Mouse (Mus musculus) limb, embryonic 15.5 days (tissue): ENCODE data around the gene Arid1b. TPM values are rescaled to one million over a fixed set of nuclear protein-coding genes. Genes with fewer than 3 reads are reported as not detected.

ENCODE experiments used
- ATAC-seq: fragments of 200-750 bp; cut with Nextera tagmentation; 2 replicates; pipeline ENCODE4 v1.8.0; 2017; ENCODE audit warnings: low read depth, moderate TSS enrichment; ENCODE audit not compliant: insufficient number of reproducible peaks, low FRiP score, low TSS enrichment
- H3K27ac ChIP-seq: fragments of 300-500 bp; sonication (generic); 2 replicates; pipeline ENCODE4 v1.5.1; 2015; ENCODE audit warnings: moderate library complexity, mild to moderate bottlenecking, inconsistent platforms
- H3K27me3 ChIP-seq: fragments of 300-500 bp; sonication (generic); 2 replicates; pipeline ENCODE4 v1.6.1; 2015; ENCODE audit warnings: inconsistent platforms
- H3K36me3 ChIP-seq: fragments of 300-500 bp; sonication (generic); 2 replicates; pipeline ENCODE4 v1.6.1; 2015; ENCODE audit warnings: inconsistent platforms
- H3K4me1 ChIP-seq: fragments of 300-500 bp; sonication (generic); 2 replicates; pipeline ENCODE4 v1.6.1; 2015; ENCODE audit warnings: inconsistent platforms
- H3K4me2 ChIP-seq: fragments of 300-500 bp; sonication (generic); 2 replicates; pipeline ENCODE4 v1.6.1; 2015; ENCODE audit warnings: mild to moderate bottlenecking, inconsistent platforms
- H3K4me3 ChIP-seq: fragments of 300-500 bp; sonication (generic); 2 replicates; pipeline ENCODE4 v1.5.1; 2015; ENCODE audit warnings: mild to moderate bottlenecking, inconsistent platforms
- H3K9ac ChIP-seq: fragments of 300-500 bp; sonication (generic); 2 replicates; pipeline ENCODE4 v1.6.1; 2015; ENCODE audit warnings: inconsistent platforms
- H3K9me3 ChIP-seq: fragments of 300-500 bp; sonication (generic); 2 replicates; pipeline ENCODE4 v1.6.1; 2016; ENCODE audit warnings: inconsistent platforms
- WGBS: fragments of 180-500 bp; shearing (Covaris S2); methylation state at CpG from one replicate; pipeline ENCODE4 v1.1.7; 2015; 5-methylcytosine and 5-hydroxymethylcytosine counted together
- polyA plus RNA-seq: library from polyadenylated mRNA; unstranded; fragments of >200 nt; fragmentation: Nextera tagmentation; extraction: Ambion mirVana; gene quantifications from 2 replicates; pipeline ENCODE4 v1.2.1, GENCODE M21; 2015

Arid1b gene
- polyA plus RNA-seq, 1 experiment from 2014 or later: 11.4 TPM

DNA sequence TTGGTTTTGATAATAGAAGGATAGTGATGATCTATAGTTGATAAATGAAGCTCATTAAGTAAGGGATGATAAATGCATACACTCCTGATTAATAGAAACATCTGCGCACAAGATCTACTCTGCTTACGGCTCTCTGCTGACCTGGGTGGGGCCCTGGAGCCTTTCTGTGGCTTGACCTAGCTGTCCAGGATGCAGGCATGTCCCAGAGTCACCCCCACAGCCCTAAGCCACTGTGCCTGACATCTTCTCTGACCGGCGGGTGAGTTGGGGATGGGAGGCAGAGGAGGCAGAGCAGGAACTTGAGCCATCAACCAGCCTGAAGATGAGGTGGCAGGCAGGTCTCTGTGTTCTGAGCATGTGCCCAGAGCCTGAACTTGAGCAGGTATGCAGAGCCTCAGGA, 136.0 kb downstream of the Arid1b start:
- no peak for ATAC-seq
- H3K9ac ChIP-seq: no peak overlapping the region
- H3K9me3 ChIP-seq: no peaks in the 10 kb centered on the region
- H3K27me3 ChIP-seq: no peaks in the 10 kb centered on the region
- no peak overlapping the region for H3K4me2 ChIP-seq
- H3K4me3 ChIP-seq: no peak overlapping the region
- H3K4me1 ChIP-seq: peaks cover 31% of the 10 kb centered on the region
- WGBS: 84% methylated on average over 4 of the region's 4 CpGs
- H3K27ac ChIP-seq: no peak overlapping the region
- no peaks in the 10 kb centered on the region for H3K36me3 ChIP-seq

DNA sequence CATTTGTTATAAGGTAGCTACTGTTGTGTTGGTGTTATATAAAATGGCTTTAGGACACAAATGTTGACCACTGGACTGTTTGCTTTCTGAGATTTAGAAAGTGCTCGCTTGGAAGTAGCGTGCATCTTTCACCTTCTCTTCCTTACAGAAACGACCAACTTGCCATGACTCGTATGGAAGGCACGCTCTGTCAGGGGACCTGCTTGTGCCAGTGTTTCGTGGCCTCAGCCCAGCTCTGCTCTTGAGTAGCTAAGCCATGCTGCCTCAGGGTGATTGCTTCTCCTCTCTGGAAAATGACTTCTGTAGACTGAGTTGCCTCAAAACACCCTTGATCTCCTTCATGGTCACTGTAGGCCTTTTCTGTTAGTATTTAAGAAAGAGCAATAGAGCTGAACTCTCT, 137.6 kb downstream of the Arid1b start:
- no peaks in the 10 kb centered on the region for H3K9me3 ChIP-seq
- no peak overlapping the region for H3K9ac ChIP-seq
- H3K27me3 ChIP-seq: no peaks in the 10 kb centered on the region
- no peak overlapping the region for H3K27ac ChIP-seq
- peaks cover 20% of the 10 kb centered on the region for H3K4me1 ChIP-seq
- H3K36me3 ChIP-seq: no peaks in the 10 kb centered on the region
- whole genome bisulfite sequencing: 81% methylated on average over 6 of the region's 6 CpGs
- no peak for ATAC-seq
- no peak overlapping the region for H3K4me2 ChIP-seq
- no peak overlapping the region for H3K4me3 ChIP-seq

DNA sequence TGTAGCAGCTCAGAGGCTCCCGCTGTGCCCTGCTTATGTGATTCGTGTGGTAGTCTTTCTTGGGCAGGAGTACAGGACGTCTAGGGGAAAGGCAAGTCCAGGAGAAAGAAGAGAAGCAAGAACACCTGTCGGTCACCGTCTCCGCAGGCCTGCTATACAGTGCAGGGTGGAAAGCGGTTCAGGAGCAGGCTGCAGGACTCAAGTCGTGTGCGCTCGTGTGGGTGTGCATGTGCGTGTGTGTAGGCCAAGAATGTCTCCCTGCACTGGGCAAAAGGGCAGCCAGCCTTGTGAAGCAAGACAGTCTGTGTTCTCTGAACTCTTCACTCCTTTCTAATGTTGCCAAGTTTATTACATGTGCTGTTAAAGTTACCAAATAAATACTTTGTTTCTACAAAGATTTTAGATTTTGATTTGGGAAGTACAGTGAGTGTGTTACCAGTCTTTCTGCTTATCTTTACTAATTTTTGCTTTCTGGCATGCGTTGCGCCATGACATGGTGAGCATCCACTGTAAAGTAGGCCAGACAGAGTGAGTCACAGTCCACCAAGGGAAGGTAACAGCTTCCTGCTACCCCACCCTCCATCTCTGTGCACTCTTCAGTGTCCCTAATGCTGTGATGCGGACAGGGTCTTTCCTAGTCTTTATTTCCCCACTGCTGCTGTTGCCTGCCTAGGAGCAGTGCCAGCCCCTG, 138.3 kb downstream of the Arid1b start:
- H3K27me3 ChIP-seq: no peaks in the 10 kb centered on the region
- H3K4me3 ChIP-seq: no peak overlapping the region
- peaks cover 20% of the 10 kb centered on the region for H3K4me1 ChIP-seq
- H3K4me2 ChIP-seq: no peak overlapping the region
- H3K9ac ChIP-seq: no peak overlapping the region
- 79% methylated on average over 14 of the region's 14 CpGs for WGBS
- no peaks in the 10 kb centered on the region for H3K36me3 ChIP-seq
- ATAC-seq: no peak
- H3K27ac ChIP-seq: 0 out of 2 replicates have a peak overlapping the region, but pooled peaks have one; percentile 22
- no peaks in the 10 kb centered on the region for H3K9me3 ChIP-seq

DNA sequence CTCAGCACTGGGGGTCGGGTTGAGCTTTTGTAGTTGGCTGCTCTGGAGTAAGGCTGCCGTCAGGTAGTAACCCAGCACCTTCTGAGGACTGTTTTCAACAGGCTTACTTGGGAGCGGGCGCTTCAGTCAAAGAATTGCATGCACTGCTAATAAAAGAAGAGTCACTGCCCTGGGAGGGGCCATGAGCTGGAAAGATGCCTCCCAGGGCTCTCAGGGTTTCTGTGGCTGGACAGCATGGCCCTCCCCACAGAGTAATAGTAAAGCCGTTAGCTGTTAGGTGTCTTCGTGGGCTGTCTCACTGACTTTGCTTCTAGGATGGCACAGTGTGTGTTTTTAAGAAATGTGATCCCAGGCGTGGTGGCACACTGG, 138.8 kb downstream of the Arid1b start:
- WGBS: 78% methylated on average over 7 of the region's 7 CpGs
- Histone ChIP-seq H3K27me3 (no peaks in the 10 kb centered on the region), H3K4me3 (no peak overlapping the region), H3K4me1 (peaks cover 24% of the 10 kb centered on the region), H3K9me3 (no peaks in the 10 kb centered on the region), H3K27ac (no peak overlapping the region), H3K36me3 (no peaks in the 10 kb centered on the region), H3K4me2 (no peak overlapping the region), H3K9ac (no peak overlapping the region)
- ATAC-seq: no peak

DNA sequence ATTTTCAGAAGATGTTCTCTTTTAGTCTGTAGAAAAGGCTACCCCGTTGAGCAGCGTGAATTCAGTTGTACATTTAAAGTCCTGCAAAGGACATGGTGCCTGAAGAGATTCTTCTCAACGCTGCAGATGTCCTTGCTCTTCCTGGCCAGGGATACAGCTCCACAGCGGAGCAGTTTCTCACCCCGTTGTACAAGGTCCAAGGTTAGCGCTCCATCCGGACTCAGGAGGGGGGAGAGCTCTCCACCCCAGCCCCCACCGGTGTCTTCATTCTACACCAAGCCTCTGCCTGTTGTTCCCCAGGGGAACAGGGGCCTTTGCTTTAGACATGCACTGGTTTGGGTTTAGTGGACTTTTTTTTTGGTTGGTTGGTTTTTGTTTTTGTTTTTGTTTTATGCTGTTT, 139.7 kb downstream of the Arid1b start:
- 56% methylated on average over 8 of the region's 8 CpGs for WGBS
- no peak overlapping the region for H3K4me3 ChIP-seq
- H3K4me2 ChIP-seq: no peak overlapping the region
- H3K27me3 ChIP-seq: no peaks in the 10 kb centered on the region
- no peak overlapping the region for H3K9ac ChIP-seq
- no peaks in the 10 kb centered on the region for H3K36me3 ChIP-seq
- peaks cover 27% of the 10 kb centered on the region for H3K4me1 ChIP-seq
- H3K9me3 ChIP-seq: no peaks in the 10 kb centered on the region
- no peak for ATAC-seq
- H3K27ac ChIP-seq: no peak overlapping the region

DNA sequence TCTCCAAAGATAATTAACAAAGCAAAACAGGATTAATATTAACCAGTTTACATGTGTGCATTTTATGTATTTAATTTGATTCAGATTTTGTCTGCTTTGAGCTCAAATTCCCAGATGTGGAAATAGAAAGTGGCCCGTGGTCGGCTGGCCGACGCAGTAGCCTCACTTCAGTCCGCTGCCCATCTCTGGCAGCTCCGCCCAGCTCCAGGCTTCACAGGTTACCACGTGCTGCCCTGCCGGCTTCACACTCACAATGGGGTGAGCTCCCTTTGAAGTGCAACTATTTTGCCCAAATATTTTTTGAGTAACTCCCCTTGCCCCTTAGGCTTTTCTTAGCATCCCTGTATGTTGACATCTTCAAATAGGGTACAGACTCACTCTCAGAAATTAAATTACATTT, 140.1 kb downstream of the Arid1b start:
- Histone ChIP-seq H3K9ac (no peak overlapping the region), H3K27ac (no peak overlapping the region), H3K4me3 (no peak overlapping the region), H3K4me2 (no peak overlapping the region), H3K4me1 (peaks cover 31% of the 10 kb centered on the region), H3K9me3 (no peaks in the 10 kb centered on the region), H3K27me3 (no peaks in the 10 kb centered on the region), H3K36me3 (no peaks in the 10 kb centered on the region)
- 32% methylated on average over 8 of the region's 8 CpGs for WGBS
- no peak for ATAC-seq

DNA sequence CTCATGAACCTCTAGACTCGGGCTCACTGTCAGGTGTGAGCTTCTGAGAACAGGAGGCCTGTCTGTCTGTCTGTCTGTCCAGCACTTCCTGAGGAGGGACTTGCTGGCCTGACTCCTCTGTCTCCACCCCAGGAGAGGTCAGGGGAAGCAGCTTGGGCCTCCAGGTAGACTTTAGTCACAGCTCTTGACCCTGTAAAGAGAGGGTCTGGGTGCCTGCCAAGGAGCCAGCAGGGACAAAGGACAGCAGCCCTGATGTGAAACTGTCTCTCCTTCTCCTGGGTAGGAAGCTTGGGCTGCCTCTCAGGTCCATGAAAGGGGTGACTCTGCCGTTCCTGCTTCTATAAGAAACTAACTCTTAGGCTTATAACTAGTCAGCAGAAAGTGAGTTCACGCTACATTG, 143.8 kb downstream of the Arid1b start:
- Histone ChIP-seq H3K9me3 (no peaks in the 10 kb centered on the region), H3K4me1 (peaks cover 24% of the 10 kb centered on the region), H3K27ac (peak overlapping the region; percentile 57), H3K9ac (no peak overlapping the region), H3K4me2 (no peak overlapping the region), H3K36me3 (no peaks in the 10 kb centered on the region), H3K4me3 (no peak overlapping the region), H3K27me3 (no peaks in the 10 kb centered on the region)
- WGBS: 52% methylated on average over 3 of the region's 3 CpGs
- ATAC-seq: no peak

DNA sequence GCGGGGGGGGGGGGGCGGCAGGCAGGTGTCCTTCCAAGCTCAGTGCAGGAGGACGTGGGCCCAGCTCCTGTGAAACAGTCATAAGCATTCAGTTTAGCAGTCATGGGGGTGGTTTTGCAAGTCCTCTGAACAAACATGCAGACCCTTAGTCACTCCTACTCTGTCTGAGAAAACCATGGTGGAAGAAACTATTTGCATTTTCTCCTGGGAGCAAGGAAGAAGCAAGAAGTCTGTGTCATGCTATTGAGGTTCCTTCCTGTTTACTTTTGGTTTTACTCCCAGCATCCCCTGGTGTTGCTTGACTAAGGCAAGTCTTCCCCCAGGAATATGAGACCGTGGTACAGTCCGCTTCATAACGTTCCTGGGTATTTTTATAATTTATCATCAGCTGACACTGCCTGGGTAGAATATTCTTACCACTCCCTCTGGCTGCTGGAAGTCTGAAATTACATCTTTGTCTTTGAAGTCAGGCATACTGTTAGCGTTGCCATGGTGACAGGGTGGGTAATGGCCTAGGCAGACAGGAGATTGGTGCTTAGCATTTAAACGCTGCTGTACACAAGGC, 144.6 kb downstream of the Arid1b start:
- Histone ChIP-seq H3K4me1 (peaks cover 25% of the 10 kb centered on the region), H3K9ac (no peak overlapping the region), H3K27me3 (no peaks in the 10 kb centered on the region), H3K4me3 (no peak overlapping the region), H3K9me3 (no peaks in the 10 kb centered on the region), H3K4me2 (no peak overlapping the region), H3K36me3 (no peaks in the 10 kb centered on the region), H3K27ac (peak overlapping the region; percentile 1; the same call in 1 of the 2 replicates)
- ATAC-seq: peak; percentile 72; the same call in 1 of the 2 replicates
- WGBS: 8% methylated on average over 8 of the region's 8 CpGs

DNA sequence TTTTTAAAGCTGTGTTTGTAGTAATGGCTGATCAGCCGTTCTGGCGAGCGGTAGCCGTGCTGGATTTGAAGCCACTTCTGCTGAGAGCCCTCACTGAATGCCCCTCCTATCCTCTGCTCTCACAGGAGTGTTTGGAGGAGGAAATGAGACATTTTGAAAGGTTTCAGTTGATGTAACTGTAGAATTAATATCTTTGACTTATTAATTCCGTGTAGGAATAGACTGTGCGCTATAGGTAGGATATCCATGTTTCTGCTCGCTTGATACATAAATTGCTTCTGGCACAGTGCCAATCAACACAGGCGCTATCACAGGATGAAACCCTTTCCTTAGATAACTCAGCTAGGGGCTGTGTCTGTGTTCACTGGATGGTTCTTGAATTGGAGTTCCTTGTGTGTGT, 145.4 kb downstream of the Arid1b start:
- H3K4me3 ChIP-seq: no peak overlapping the region
- 0 out of 2 replicates have a peak, but pooled peaks have one; percentile 5 for ATAC-seq
- no peaks in the 10 kb centered on the region for H3K27me3 ChIP-seq
- no peak overlapping the region for H3K27ac ChIP-seq
- 23% methylated on average over 8 of the region's 8 CpGs for WGBS
- H3K9ac ChIP-seq: no peak overlapping the region
- H3K36me3 ChIP-seq: no peaks in the 10 kb centered on the region
- H3K4me2 ChIP-seq: no peak overlapping the region
- no peaks in the 10 kb centered on the region for H3K9me3 ChIP-seq
- peaks cover 27% of the 10 kb centered on the region for H3K4me1 ChIP-seq

DNA sequence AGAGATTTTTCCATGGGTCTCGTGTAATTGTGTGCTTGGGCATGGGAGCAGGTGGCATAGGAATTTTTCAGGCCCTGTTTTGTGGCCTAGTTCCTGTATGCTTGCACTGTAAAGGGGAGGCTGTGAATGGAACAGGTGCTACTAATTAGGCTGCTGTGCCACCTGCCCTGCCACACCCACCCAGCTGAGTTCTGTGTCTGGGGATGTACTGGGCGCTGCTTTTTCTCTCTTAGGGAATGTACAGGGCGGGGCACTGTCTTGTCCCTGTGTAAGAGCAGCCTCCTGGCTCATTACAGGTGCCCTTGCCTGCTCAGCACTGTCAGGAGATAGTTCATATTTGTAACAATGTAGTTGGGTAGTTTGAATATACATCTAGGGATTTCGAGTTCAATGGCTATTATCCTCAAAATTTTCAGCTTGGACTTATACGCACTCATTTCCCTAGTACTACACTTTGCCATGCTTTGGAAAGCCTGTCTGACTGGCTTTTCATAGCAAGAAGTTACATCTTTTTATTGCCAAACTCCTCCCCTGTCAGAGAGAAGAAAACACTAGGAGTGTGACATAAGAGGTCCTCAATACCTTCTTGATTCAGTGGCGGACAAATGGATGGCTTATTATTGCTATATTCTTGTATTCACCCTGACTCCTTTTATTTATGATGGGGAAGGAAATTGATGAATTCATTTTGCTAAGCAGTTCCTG, 149.8 kb downstream of the Arid1b start:
- H3K4me3 ChIP-seq: no peak overlapping the region
- peaks cover 14% of the 10 kb centered on the region for H3K4me1 ChIP-seq
- H3K36me3 ChIP-seq: no peaks in the 10 kb centered on the region
- no peak for ATAC-seq
- H3K27ac ChIP-seq: no peak overlapping the region
- no peaks in the 10 kb centered on the region for H3K9me3 ChIP-seq
- 65% methylated on average over 6 of the region's 6 CpGs for WGBS
- H3K9ac ChIP-seq: no peak overlapping the region
- H3K27me3 ChIP-seq: no peaks in the 10 kb centered on the region
- H3K4me2 ChIP-seq: no peak overlapping the region

DNA sequence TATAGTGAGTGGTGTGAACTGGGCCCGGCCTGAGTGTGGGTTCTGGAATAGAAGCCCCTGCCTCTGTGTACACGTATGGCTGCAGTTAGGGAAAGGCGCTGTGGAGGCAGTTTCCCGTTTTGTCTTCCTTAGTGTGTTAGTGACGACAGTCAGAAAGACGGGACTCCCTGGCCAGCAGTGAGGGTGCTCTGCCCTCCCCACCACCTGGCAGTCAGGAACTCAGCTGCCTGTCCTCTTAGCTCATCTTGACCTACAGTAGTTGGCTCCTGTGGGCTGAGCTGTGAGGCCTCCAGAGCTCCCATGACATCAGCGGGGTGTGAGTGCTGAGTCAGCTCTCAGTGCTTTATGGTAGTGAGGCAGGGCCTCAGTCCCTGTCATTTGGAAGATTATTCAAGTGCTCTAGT, 156.5 kb downstream of the Arid1b start:
- Histone ChIP-seq H3K36me3 (no peaks in the 10 kb centered on the region), H3K4me1 (peaks cover 7% of the 10 kb centered on the region), H3K4me3 (no peak overlapping the region), H3K9ac (no peak overlapping the region), H3K9me3 (no peaks in the 10 kb centered on the region), H3K4me2 (no peak overlapping the region), H3K27ac (no peak overlapping the region), H3K27me3 (no peaks in the 10 kb centered on the region)
- 0 out of 2 replicates have a peak, but pooled peaks have one; percentile 61 for ATAC-seq
- 47% methylated on average over 7 of the region's 7 CpGs for WGBS

DNA sequence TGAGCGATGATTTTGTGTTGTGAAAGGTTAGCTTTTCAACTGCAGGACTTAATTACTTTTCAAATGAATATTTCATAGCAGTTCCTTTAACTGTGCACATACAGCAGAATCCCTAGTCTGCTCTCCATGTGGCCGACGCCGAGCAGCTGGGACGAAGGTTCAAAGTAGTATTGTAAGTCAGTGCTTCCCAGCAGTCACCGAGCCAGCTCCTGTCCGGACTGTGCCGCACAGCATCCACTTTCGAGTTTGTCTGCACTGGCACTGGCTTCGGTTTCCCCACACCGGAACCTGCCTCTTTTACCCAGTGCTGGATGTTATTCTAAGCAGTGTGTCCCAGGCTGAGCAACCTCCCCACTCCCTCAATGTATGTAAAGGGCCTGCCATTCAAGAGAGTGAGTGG, 157.7 kb downstream of the Arid1b start:
- Histone ChIP-seq H3K4me3 (no peak overlapping the region), H3K4me2 (no peak overlapping the region), H3K4me1 (peaks cover 12% of the 10 kb centered on the region), H3K27ac (peak overlapping the region; percentile 17; the same call in 1 of the 2 replicates), H3K27me3 (no peaks in the 10 kb centered on the region), H3K36me3 (no peaks in the 10 kb centered on the region), H3K9ac (no peak overlapping the region), H3K9me3 (no peaks in the 10 kb centered on the region)
- WGBS: 52% methylated on average over 11 of the region's 11 CpGs
- ATAC-seq: no peak
